Mouse (Mus musculus) heart, adult 2 months (tissue): ENCODE results near the gene C1ra.
"Not testable (repeated sequence)": the region's sequence is repeated elsewhere in the genome, so short reads cannot be mapped to it uniquely, and the experiment has no call there.

Experiments used
- CTCF ChIP-seq: fragments of 200-600 bp; IDR thresholded peaks from 2 replicates; pipeline ENCODE4 v1.8.1; 2022; ENCODE audit warnings: antibody characterized with exemption, mild to moderate bottlenecking, moderate library complexity
- EP300 ChIP-seq: fragments of 200-500 bp; IDR thresholded peaks from 2 replicates; pipeline ENCODE4 v1.6.1; 2011; ENCODE audit warnings: low read depth, low read length, control low read depth; ENCODE audit not compliant: insufficient read depth
- POLR2A ChIP-seq: fragments of 200-500 bp; IDR thresholded peaks from 2 replicates; pipeline ENCODE4 v1.6.1; 2011; ENCODE audit warnings: mild to moderate bottlenecking, low read depth, low read length, control low read depth; ENCODE audit not compliant: insufficient read depth

DNA sequence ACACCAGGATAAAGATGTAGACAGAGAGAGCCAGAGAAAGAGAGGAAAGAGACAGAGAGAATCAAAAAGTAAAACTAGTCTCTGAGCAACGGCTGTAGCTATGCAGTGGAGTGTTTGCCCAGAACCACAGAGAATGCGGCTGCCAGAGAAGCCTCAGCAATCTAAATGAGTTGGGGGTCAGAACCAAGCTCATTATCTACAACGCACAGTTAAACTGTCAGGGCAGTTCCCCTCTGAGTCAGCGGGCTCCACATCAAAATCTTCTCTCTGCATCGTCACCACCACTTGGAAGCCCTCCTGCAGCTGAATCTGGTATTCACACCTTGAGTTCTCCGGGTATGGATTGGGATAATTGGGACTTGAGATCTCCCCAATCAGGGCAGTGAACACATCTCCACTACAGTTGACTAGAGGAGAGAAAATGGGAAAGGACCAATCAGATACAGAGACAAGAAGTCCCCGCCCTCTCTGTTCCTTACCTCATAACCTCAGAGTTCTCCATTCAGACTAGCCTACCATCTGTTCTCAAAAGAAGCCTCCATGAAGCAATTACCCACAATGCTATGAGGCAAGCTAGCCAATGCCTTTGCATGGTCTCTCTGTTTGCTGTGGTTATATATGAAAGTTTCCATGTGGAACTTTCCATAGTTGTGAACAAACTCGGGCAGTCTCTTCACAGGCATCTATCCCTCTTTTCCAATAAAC, 24.1 kb downstream of the C1ra start:
- not testable (repeated sequence) for TF ChIP-seq CTCF, POLR2A, EP300
